Mouse (Mus musculus) hindbrain, embryonic 11.5 days (tissue): Measurements from ENCODE around the gene Gm20830. TPM values are rescaled to one million over a fixed set of nuclear protein-coding genes. Genes with fewer than 3 reads are reported as not detected.
"Not testable (repeated sequence)": the region's sequence is repeated elsewhere in the genome, so short reads cannot be mapped to it uniquely, and the experiment has no call there.

Experiments
- ATAC-seq: fragments of 200-750 bp; cut with Nextera tagmentation; 2 replicates; pipeline ENCODE4 v1.8.0; 2017; ENCODE audit warnings: mild to moderate bottlenecking, moderate TSS enrichment, moderate library complexity; ENCODE audit not compliant: low FRiP score
- DNase-seq: peaks from one replicate; pipeline ENCODE4 v3.0.0-alpha.2; 2015; ENCODE audit warnings: low spot score
- H3K27ac ChIP-seq: fragments of 300-500 bp; sonication (generic); 2 replicates; pipeline ENCODE4 v1.5.1; 2014; ENCODE audit warnings: mild to moderate bottlenecking, low read depth, low read length
- H3K27me3 ChIP-seq: fragments of 300-500 bp; sonication (generic); 2 replicates; pipeline ENCODE4 v1.6.1; 2014; ENCODE audit warnings: mild to moderate bottlenecking, low read length, moderate library complexity, mixed read lengths; ENCODE audit not compliant: control insufficient read depth, insufficient read depth
- H3K36me3 ChIP-seq: fragments of 300-500 bp; sonication (generic); 2 replicates; pipeline ENCODE4 v1.6.1; 2014; ENCODE audit warnings: mild to moderate bottlenecking, low read length, moderate library complexity, mixed read lengths; ENCODE audit not compliant: control insufficient read depth, insufficient read depth
- H3K4me1 ChIP-seq: fragments of 300-500 bp; sonication (generic); replicated peaks from 2 replicates; pipeline ENCODE4 v1.6.1; 2014; ENCODE audit warnings: low read length, mixed read lengths; ENCODE audit not compliant: control insufficient read depth, insufficient read depth
- H3K4me2 ChIP-seq: fragments of 300-500 bp; sonication (generic); replicated peaks from 2 replicates; pipeline ENCODE4 v1.6.1; 2014; ENCODE audit warnings: mild to moderate bottlenecking, low read depth, low read length
- H3K4me3 ChIP-seq: fragments of 300-500 bp; sonication (generic); 2 replicates; pipeline ENCODE4 v1.5.1; 2014; ENCODE audit warnings: low read depth, low read length
- H3K9ac ChIP-seq: fragments of 300-500 bp; sonication (generic); 2 replicates; pipeline ENCODE4 v1.6.1; 2014; ENCODE audit warnings: low read depth, low read length
- H3K9me3 ChIP-seq: fragments of 300-500 bp; sonication (generic); 2 replicates; pipeline ENCODE4 v1.6.1; 2016; ENCODE audit warnings: low read length; ENCODE audit not compliant: control insufficient read depth
- WGBS: fragments of 180-500 bp; shearing (Covaris S2); extraction: QIAGEN DNeasy Blood & Tissue Kit; methylation state at CpG from one replicate; pipeline ENCODE4 v1.1.7; 2014; 5-methylcytosine and 5-hydroxymethylcytosine counted together
- polyA plus RNA-seq: library from polyadenylated mRNA; unstranded; fragments of >200 nt; fragmentation: Nextera tagmentation; extraction: Ambion mirVana; gene quantifications from 2 replicates; pipeline ENCODE4 v1.2.1, GENCODE M21; 2014

The Gm20830 gene
- not detected in 2 replicates for polyA plus RNA-seq

GRCm38 (mm10) chrY:6918182-6918581 lies at the start of gene Gm20830:
Gm20830 (minus strand) TSS chrY:6918282.
- H3K27me3 ChIP-seq, DNase-seq, H3K9ac ChIP-seq, ATAC-seq, H3K4me3 ChIP-seq, H3K4me1 ChIP-seq, H3K27ac ChIP-seq, H3K9me3 ChIP-seq, H3K36me3 ChIP-seq, H3K4me2 ChIP-seq: not testable (repeated sequence)
- 29% methylated on average over 3 of the region's 3 CpGs for WGBS

Other genes with a start within 250 kb of the Gm20830 start
- not detected in 2 replicates for gene Gm21719, start 235.4 kb downstream of the Gm20830 start, polyA plus RNA-seq